Mouse (Mus musculus): ENCODE results near the gene Hspa12a.
A peak's percentile ranks its signal among the peaks of the same experiment; 100 is the strongest.

The Hspa12a gene

GRCm38 (mm10) chr19:58942841-58943828, at the start of gene Hspa12a, which contains the start of gene Eno4:
Gene Hspa12a (minus strand): TSS chr19:58943654.
Gene Eno4 (plus strand): TSS chr19:58943425.
- peak; percentile 89 for DNase-seq (ENCODE audit: low read depth, low spot score)

GRCm38 (mm10) chr19:58981571-58981970, 38.1 kb upstream of the Hspa12a start:
- no peak for DNase-seq (ENCODE audit: low read depth, low spot score)

- no peak for DNase-seq (ENCODE audit: low read depth, low spot score)
These were observed 36.6 kb upstream of the Hspa12a start for GRCm38 (mm10) chr19:58980056-58980440.

GRCm38 (mm10) chr19:58979436-58980055, 36.1 kb upstream of the Hspa12a start:
- no peak for DNase-seq (ENCODE audit: low read depth, low spot score)

- no peak for DNase-seq (ENCODE audit: low read depth, low spot score)
These were observed 35.1 kb upstream of the Hspa12a start for GRCm38 (mm10) chr19:58978401-58979171.

GRCm38 (mm10) chr19:58975216-58975863, 31.9 kb upstream of the Hspa12a start:
- DNase-seq (ENCODE audit: low read depth, low spot score): no peak

- DNase-seq (ENCODE audit: low read depth, low spot score): no peak
These were observed 30.7 kb upstream of the Hspa12a start for GRCm38 (mm10) chr19:58974126-58974525.

- no peak for DNase-seq (ENCODE audit: low read depth, low spot score)
These were observed 27.4 kb upstream of the Hspa12a start for GRCm38 (mm10) chr19:58970826-58971225.

GRCm38 (mm10) chr19:58968731-58969506, 25.5 kb upstream of the Hspa12a start:
- DNase-seq (ENCODE audit: low read depth, low spot score): no peak

GRCm38 (mm10) chr19:58963011-58963410, 19.6 kb upstream of the Hspa12a start:
- no peak for DNase-seq (ENCODE audit: low read depth, low spot score)

- no peak for DNase-seq (ENCODE audit: low read depth, low spot score)
These were observed 11.3 kb upstream of the Hspa12a start for GRCm38 (mm10) chr19:58954779-58955178.

GRCm38 (mm10) chr19:58952236-58952635, 8.8 kb upstream of the Hspa12a start:
- no peak for DNase-seq (ENCODE audit: low read depth, low spot score)

- DNase-seq (ENCODE audit: low read depth, low spot score): no peak
These were observed 8.1 kb upstream of the Hspa12a start for GRCm38 (mm10) chr19:58951521-58951920.

- no peak for DNase-seq (ENCODE audit: low read depth, low spot score)
These were observed 2.5 kb upstream of the Hspa12a start for GRCm38 (mm10) chr19:58945959-58946358.

GRCm38 (mm10) chr19:58933062-58933461, 10.4 kb downstream of the Hspa12a start:
- no peak for DNase-seq (ENCODE audit: low read depth, low spot score)

GRCm38 (mm10) chr19:58931081-58931800, 12.2 kb downstream of the Hspa12a start:
- DNase-seq (ENCODE audit: low read depth, low spot score): no peak

GRCm38 (mm10) chr19:58919148-58919547, 24.3 kb downstream of the Hspa12a start:
- DNase-seq (ENCODE audit: low read depth, low spot score): no peak

- DNase-seq (ENCODE audit: low read depth, low spot score): no peak
These were observed 24.9 kb downstream of the Hspa12a start for GRCm38 (mm10) chr19:58918597-58918996.

- no peak for DNase-seq (ENCODE audit: low read depth, low spot score)
These were observed 30.2 kb downstream of the Hspa12a start for GRCm38 (mm10) chr19:58913301-58913700.

- peak; percentile 49 for DNase-seq (ENCODE audit: low read depth, low spot score)
These were observed 32.1 kb downstream of the Hspa12a start for GRCm38 (mm10) chr19:58911386-58911785.
